Mouse (Mus musculus) megakaryocyte-erythroid progenitor cell, adult 5-6 weeks (primary cell): ENCODE results near the gene Amdhd2. TPM values are rescaled to one million over a fixed set of nuclear protein-coding genes. Genes with fewer than 3 reads are reported as not detected.
"Not testable (repeated sequence)": the region's sequence is repeated elsewhere in the genome, so short reads cannot be mapped to it uniquely, and the experiment has no call there.

Experiments used
- ATAC-seq: replicated peaks from 2 replicates; pipeline ENCODE4 v1.8.0; 2016; ENCODE audit warnings: mild to moderate bottlenecking, inconsistent platforms; ENCODE audit not compliant: severe bottlenecking, poor library complexity, low FRiP score, low TSS enrichment
- total RNA-seq, 2 experiments: library from RNA; stranded (forward) in 1 of 2; stranded (reverse) in 1 of 2; fragments of 200-1000, 215-1000 nt in 1 of 2; fragments of >200 nt in 1 of 2; fragmentation: Nextera tagmentation in 1 of 2; gene quantifications; 2 replicates each; pipeline ENCODE4 v1.2.3; 2014 to 2017

Gene Amdhd2
- total RNA-seq, 2 experiments from 2014 or later, result 13.1 to 50.8 TPM

- not testable (repeated sequence) for ATAC-seq
Observed at GRCm38 (mm10) chr17:24129246-24129645, 34.3 kb downstream of the Amdhd2 start.

DNA sequence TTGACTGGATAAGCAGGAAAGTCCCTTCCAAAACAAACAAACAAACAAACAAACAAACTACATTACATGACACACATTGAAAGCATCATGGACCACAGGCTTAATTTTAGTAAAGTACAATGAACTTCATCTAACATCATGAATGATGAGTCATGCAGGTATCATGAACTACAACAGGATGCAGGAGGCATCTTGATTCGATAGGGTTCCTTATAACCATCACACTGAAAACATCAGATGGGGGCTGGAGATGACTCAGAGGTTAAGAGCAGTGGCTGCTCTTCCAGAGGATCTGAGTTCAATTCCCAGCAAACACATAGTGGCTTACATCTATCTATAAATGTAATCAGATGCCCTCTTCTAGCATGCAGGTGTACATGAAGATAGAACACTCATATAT is 36.0 kb downstream of the Amdhd2 start:
- no peak for ATAC-seq

GRCm38 (mm10) chr17:24126801-24127200 is 36.8 kb downstream of the Amdhd2 start:
- no peak for ATAC-seq

- no peak for ATAC-seq
Observed at GRCm38 (mm10) chr17:24119446-24119845, 44.1 kb downstream of the Amdhd2 start.

DNA sequence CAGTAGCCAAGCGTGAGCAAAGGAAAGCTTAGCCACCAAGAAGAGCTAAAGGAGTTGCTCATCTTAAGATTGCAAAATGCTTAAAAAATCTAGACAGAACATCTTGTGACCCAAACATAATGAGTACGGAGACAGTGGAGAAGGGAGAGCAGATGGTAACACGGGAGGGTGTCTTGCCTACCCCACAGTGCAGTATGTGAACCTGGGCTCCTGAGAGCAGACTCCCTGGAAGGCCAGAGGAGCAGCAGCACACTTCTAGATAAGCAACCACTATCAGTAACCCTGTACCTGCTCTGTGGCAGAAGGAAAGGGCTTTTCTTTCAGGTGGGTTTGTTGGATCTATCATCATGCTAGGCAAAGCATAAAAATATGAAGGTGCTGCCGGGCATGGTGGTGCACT is 50.5 kb downstream of the Amdhd2 start:
- ATAC-seq, result no peak

GRCm38 (mm10) chr17:24111256-24111655 is 52.3 kb downstream of the Amdhd2 start:
- ATAC-seq, result no peak

- no peak for ATAC-seq
Observed at GRCm38 (mm10) chr17:24108896-24109295, 54.7 kb downstream of the Amdhd2 start.

Other genes starting within 250 kb of the Amdhd2 start
- gene Dcpp3, start 246.3 kb downstream of the Amdhd2 start, total RNA-seq (2014; fragmentation: Nextera tagmentation), result not detected in 2 replicates
- not detected in 2 replicates for gene Dcpp3, start 246.3 kb downstream of the Amdhd2 start, total RNA-seq (2017)
- gene Sbp, start 222.1 kb downstream of the Amdhd2 start, total RNA-seq (2014; fragmentation: Nextera tagmentation), result not detected in 2 replicates
- gene Sbp, start 222.1 kb downstream of the Amdhd2 start, total RNA-seq (2017), result not detected in 2 replicates
- gene Sbpl, start 208.5 kb downstream of the Amdhd2 start, total RNA-seq (2014; fragmentation: Nextera tagmentation), result not detected in 2 replicates
- gene Sbpl, start 208.5 kb downstream of the Amdhd2 start, total RNA-seq (2017), result not detected in 2 replicates
- not detected in 2 replicates for gene Prss30, start 183.2 kb downstream of the Amdhd2 start, total RNA-seq (2014; fragmentation: Nextera tagmentation)
- gene Prss30, start 183.2 kb downstream of the Amdhd2 start, total RNA-seq (2017), result 1.0 TPM in 1 of 2 replicates, not detected in the other
- gene Prss22, start 165.7 kb downstream of the Amdhd2 start, total RNA-seq (2014; fragmentation: Nextera tagmentation), result not detected in 2 replicates
- gene Prss22, start 165.7 kb downstream of the Amdhd2 start, total RNA-seq (2017), result not detected in 2 replicates
- not detected in 2 replicates for gene Prss27, start 125.6 kb downstream of the Amdhd2 start, total RNA-seq (2014; fragmentation: Nextera tagmentation)
- gene Prss27, start 125.6 kb downstream of the Amdhd2 start, total RNA-seq (2017), result not detected in 2 replicates
- gene Kctd5, start 90.3 kb downstream of the Amdhd2 start, total RNA-seq (2014; fragmentation: Nextera tagmentation), result 17.1 and 24.2 TPM in 2 replicates
- 20.9 and 21.9 TPM in 2 replicates for gene Kctd5, start 90.3 kb downstream of the Amdhd2 start, total RNA-seq (2017)
- gene Pdpk1, start 12.8 kb downstream of the Amdhd2 start, total RNA-seq (2014; fragmentation: Nextera tagmentation), result 47.0 and 48.0 TPM in 2 replicates
- gene Pdpk1, start 12.8 kb downstream of the Amdhd2 start, total RNA-seq (2017), result 34.4 and 37.7 TPM in 2 replicates
- gene Atp6v0c, start 5.9 kb upstream of the Amdhd2 start, total RNA-seq (2014; fragmentation: Nextera tagmentation), result 222 and 224 TPM in 2 replicates
- gene Atp6v0c, start 5.9 kb upstream of the Amdhd2 start, total RNA-seq (2017), result 72.2 and 95.8 TPM in 2 replicates
- 32.2 and 45.2 TPM in 2 replicates for gene Tbc1d24, start 41.8 kb upstream of the Amdhd2 start, total RNA-seq (2014; fragmentation: Nextera tagmentation)
- 6.0 and 6.6 TPM in 2 replicates for gene Tbc1d24, start 41.8 kb upstream of the Amdhd2 start, total RNA-seq (2017)
- 0.92 TPM in 2 replicates for gene Ntn3, start 45.8 kb upstream of the Amdhd2 start, total RNA-seq (2014; fragmentation: Nextera tagmentation)
- gene Ntn3, start 45.8 kb upstream of the Amdhd2 start, total RNA-seq (2017), result 0.19 and 0.38 TPM in 2 replicates
- 19.8 and 31.0 TPM in 2 replicates for gene Tedc2, start 57.1 kb upstream of the Amdhd2 start, total RNA-seq (2014; fragmentation: Nextera tagmentation)
- gene Tedc2, start 57.1 kb upstream of the Amdhd2 start, total RNA-seq (2017), result 16.8 and 18.0 TPM in 2 replicates
- gene Ccnf, start 87.7 kb upstream of the Amdhd2 start, total RNA-seq (2014; fragmentation: Nextera tagmentation), result 34.7 and 40.9 TPM in 2 replicates
- gene Ccnf, start 87.7 kb upstream of the Amdhd2 start, total RNA-seq (2017), result 17.5 and 24.4 TPM in 2 replicates
- not detected in 2 replicates for gene Abca17, start 187.3 kb upstream of the Amdhd2 start, total RNA-seq (2014; fragmentation: Nextera tagmentation)
- gene Abca17, start 187.3 kb upstream of the Amdhd2 start, total RNA-seq (2017), result not detected in 2 replicates
- 103 and 105 TPM in 2 replicates for gene Abca3, start 188.2 kb upstream of the Amdhd2 start, total RNA-seq (2014; fragmentation: Nextera tagmentation)
- gene Abca3, start 188.2 kb upstream of the Amdhd2 start, total RNA-seq (2017), result 30.3 and 39.6 TPM in 2 replicates